Mouse (Mus musculus) heart, adult 2 months (tissue): ENCODE data around the gene Pik3cd. TPM values are rescaled to one million over a fixed set of nuclear protein-coding genes. Genes with fewer than 3 reads are reported as not detected.
A peak's percentile ranks its signal among the peaks of the same experiment; 100 is the strongest.

ENCODE experiments used
- DNase-seq, 2 experiments: peaks; one replicate each; pipeline ENCODE4 v3.0.0; 2021
- H3K27ac ChIP-seq: fragments of 200-600 bp; 2 replicates; pipeline ENCODE4 v1.8.1; 2022
- H3K27me3 ChIP-seq: fragments of 200-500 bp; 2 replicates; pipeline ENCODE4 v1.6.1; 2012; ENCODE audit warnings: mild to moderate bottlenecking, low read length, inconsistent platforms, mixed read lengths; ENCODE audit not compliant: control insufficient read depth, insufficient read depth
- H3K36me3 ChIP-seq: fragments of 200-500 bp; 2 replicates; pipeline ENCODE4 v1.6.1; 2012; ENCODE audit warnings: low read length, inconsistent platforms; ENCODE audit not compliant: control insufficient read depth, insufficient read depth
- H3K4me1 ChIP-seq: fragments of 200-500 bp; 2 replicates; pipeline ENCODE4 v1.6.1; 2011; ENCODE audit warnings: low read length; ENCODE audit not compliant: control insufficient read depth, insufficient read depth
- H3K4me3 ChIP-seq: fragments of 200-600 bp; 2 replicates; pipeline ENCODE4 v1.8.1; 2022
- H3K79me2 ChIP-seq: fragments of 200-500 bp; replicated peaks from 2 replicates; pipeline ENCODE4 v1.6.1; 2012; ENCODE audit warnings: mild to moderate bottlenecking, inconsistent platforms, low read length, moderate library complexity, mixed read lengths; ENCODE audit not compliant: control insufficient read depth, insufficient read depth
- H3K9ac ChIP-seq: fragments of 200-500 bp; 2 replicates; pipeline ENCODE4 v1.6.1; 2012; ENCODE audit warnings: low read depth, mild to moderate bottlenecking, control low read depth, inconsistent platforms, low read length, mixed read lengths
- CTCF ChIP-seq: fragments of 200-600 bp; IDR thresholded peaks from 2 replicates; pipeline ENCODE4 v1.8.1; 2022; ENCODE audit warnings: antibody characterized with exemption, mild to moderate bottlenecking, moderate library complexity
- EP300 ChIP-seq: fragments of 200-500 bp; IDR thresholded peaks from 2 replicates; pipeline ENCODE4 v1.6.1; 2011; ENCODE audit warnings: low read depth, low read length, control low read depth; ENCODE audit not compliant: insufficient read depth
- POLR2A ChIP-seq: fragments of 200-500 bp; IDR thresholded peaks from 2 replicates; pipeline ENCODE4 v1.6.1; 2011; ENCODE audit warnings: mild to moderate bottlenecking, low read depth, low read length, control low read depth; ENCODE audit not compliant: insufficient read depth
- WGBS: fragments of 180-500 bp; shearing (Covaris S2); methylation state at CpG from one replicate; pipeline ENCODE4 v1.1.7; 2018; 5-methylcytosine and 5-hydroxymethylcytosine counted together
- intact Hi-C: fragments of 180-260 bp; cut with DNase I; formaldehyde crosslinking; loops from one replicate; pipeline ENCODE4 v1.15.1; 2025
- polyA plus RNA-seq: library from polyadenylated mRNA; depleted of rRNA; stranded (reverse); fragments of >200 nt; gene quantifications from 2 replicates; pipeline ENCODE4 v1.2.3, GENCODE M21; 2012
- total RNA-seq, 2 experiments: library from RNA; stranded (reverse); gene quantifications; 2 replicates each; pipeline ENCODE4 v1.2.3; 2021

Pik3cd gene
- total and polyA plus RNA-seq, 3 experiments, result 3.4 to 4.7 (median 4.2) TPM

GRCm38 (mm10) chr4:149723021-149723390 lies 20.6 kb upstream of the Pik3cd start:
- WGBS, result 79% methylated on average over 12 of the region's 12 CpGs
- no peak for DNase-seq
- Histone ChIP-seq H3K4me1 (no peaks in the 10 kb centered on the region), H3K79me2 (no peaks in the 10 kb centered on the region), H3K4me3 (no peak overlapping the region), H3K27ac (no peak overlapping the region), H3K27me3 (no peaks in the 10 kb centered on the region), H3K9ac (no peak overlapping the region), H3K36me3 (no peaks in the 10 kb centered on the region)
- intact Hi-C loops, result no loop called here
- no peak for TF ChIP-seq POLR2A
- no peak for TF ChIP-seq EP300
- no peak for TF ChIP-seq CTCF

DNA sequence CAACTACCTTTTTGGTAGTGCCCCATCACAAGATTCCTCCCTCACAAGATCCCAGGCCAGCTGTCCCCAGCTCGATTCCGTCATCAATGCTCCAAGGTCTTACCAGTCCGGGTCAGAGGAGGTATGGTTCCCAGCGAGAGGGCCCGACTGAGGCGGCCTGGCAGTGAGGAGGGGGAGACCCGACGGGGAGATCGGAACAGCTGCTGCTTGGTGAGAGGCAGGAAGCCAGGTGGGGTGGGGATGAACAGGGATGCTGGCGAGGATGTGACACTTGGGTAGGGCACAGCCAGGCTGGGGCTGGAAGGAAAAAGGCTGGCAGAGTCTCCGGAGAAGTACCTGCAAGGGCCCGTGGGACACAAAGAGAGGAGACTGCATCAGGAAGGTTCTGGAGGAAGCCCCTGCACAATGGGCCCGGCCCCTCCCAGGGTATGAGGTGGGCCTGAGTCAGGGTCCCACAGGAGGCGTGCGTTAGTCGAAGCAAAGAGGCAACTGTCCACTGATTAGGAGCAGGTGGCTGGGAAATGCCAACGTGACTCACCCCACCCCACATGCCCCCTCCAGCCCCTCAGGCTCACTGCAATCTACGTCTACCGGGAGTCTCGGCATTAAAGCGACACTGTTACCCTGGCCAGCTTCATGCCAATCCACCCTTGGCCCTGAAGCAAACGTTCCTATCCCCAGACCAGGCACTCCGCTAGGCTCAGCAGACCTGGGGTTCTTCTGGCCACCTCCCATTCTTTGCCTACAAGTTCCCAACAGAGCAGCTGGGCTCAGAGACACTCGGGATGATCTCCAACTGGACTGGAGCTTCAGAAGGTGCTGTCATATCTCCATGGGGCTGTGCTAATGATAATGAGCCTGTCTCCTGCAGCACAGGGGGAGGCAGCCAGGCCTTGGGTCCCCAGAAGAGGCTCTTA lies 20.0 kb upstream of the Pik3cd start:
- Histone ChIP-seq H3K4me3 (no peak overlapping the region), H3K4me1 (no peaks in the 10 kb centered on the region), H3K27ac (no peak overlapping the region), H3K27me3 (no peaks in the 10 kb centered on the region), H3K79me2 (no peaks in the 10 kb centered on the region), H3K36me3 (no peaks in the 10 kb centered on the region), H3K9ac (no peak overlapping the region)
- 86% methylated on average over 24 of the region's 24 CpGs for WGBS
- intact Hi-C loops, result no loop called here
- no peak for DNase-seq
- TF ChIP-seq CTCF (no peak), POLR2A (no peak), EP300 (no peak)

- no peak for DNase-seq
- H3K27ac ChIP-seq, result no peak overlapping the region
- H3K4me1 ChIP-seq, result no peaks in the 10 kb centered on the region
- no peaks in the 10 kb centered on the region for H3K79me2 ChIP-seq
- H3K36me3 ChIP-seq, result no peaks in the 10 kb centered on the region
- TF ChIP-seq CTCF, result no peak
- no peak for TF ChIP-seq POLR2A
- no peak for TF ChIP-seq EP300
- H3K9ac ChIP-seq, result no peak overlapping the region
- intact Hi-C loops, result no loop called here
- 70% methylated on average over 8 of the region's 8 CpGs for WGBS
- H3K27me3 ChIP-seq, result no peaks in the 10 kb centered on the region
- no peak overlapping the region for H3K4me3 ChIP-seq
These were observed 18.8 kb upstream of the Pik3cd start for GRCm38 (mm10) chr4:149721163-149721562.

DNA sequence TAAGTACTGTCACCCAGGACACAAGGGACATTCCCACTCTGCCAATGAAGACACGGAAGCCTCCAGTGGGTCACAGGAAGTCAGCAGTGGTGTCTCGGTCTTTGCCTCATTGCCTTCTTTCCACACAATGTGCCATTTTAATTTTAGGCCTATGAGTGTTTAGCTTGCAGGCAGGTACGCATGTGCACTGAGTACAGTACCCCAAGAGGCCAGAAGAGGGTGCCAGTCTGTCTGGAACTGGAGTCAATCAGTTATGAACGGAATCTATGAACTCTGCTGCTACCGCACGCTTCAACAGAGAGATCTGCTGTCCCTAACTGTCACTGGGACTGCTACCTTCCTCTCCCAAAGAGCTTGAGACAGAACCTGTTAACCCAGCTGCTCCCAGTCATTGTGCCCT lies 17.3 kb upstream of the Pik3cd start:
- intact Hi-C loops, result no loop called here
- no peaks in the 10 kb centered on the region for H3K4me1 ChIP-seq
- TF ChIP-seq POLR2A (no peak), CTCF (peak; percentile 69), EP300 (no peak)
- H3K9ac ChIP-seq, result no peak overlapping the region
- 57% methylated on average over 6 of the region's 6 CpGs for WGBS
- H3K36me3 ChIP-seq, result no peaks in the 10 kb centered on the region
- no peak for DNase-seq
- H3K4me3 ChIP-seq, result no peak overlapping the region
- no peak overlapping the region for H3K27ac ChIP-seq
- H3K27me3 ChIP-seq, result no peaks in the 10 kb centered on the region
- no peaks in the 10 kb centered on the region for H3K79me2 ChIP-seq

DNA sequence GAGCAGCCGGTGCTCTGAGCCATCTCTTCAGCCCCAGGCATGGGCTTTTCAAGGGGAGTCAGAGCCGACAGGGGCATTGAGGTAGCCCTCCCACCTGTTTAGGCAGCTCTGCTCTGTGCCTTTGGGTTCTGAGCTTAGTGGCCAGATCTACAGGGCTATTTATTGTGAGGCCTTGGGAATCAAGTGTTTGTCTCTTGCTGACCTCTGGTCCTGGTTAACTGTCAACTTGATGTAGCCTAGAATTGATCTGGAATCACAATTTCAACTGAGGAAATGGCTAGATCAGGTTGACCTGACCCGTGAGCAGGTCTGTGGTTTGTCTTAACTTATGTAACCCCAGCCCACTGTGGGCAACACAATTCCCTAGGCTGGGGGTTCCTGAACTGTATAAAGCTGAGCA lies 12.2 kb upstream of the Pik3cd start:
- intact Hi-C loops, result no loop called here

DNA sequence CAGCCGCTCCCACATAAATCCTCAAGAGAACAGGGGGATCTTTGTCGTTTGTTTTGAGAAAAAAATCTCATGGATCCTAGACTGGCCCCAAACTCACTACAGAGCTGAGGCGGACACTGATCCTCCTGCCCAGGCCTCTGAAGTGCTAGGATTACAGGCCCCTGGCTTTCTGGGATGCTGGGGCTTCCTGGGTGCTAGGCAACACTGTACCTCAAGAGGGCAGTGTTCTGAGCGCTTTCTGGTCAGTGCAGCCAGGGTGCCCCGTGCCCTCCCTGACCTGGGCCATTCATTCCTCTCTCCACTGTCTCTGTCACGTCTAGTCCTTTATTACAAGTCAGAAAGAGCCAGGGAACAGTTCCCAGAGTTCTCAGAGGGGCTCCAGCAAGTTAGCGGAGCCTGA lies 9.6 kb upstream of the Pik3cd start:
- Histone ChIP-seq H3K27me3 (no peaks in the 10 kb centered on the region), H3K27ac (no peak overlapping the region), H3K36me3 (no peaks in the 10 kb centered on the region), H3K9ac (no peak overlapping the region), H3K4me3 (no peak overlapping the region), H3K79me2 (no peaks in the 10 kb centered on the region), H3K4me1 (0 out of 2 replicates have a peak, but pooled peaks cover 2% of the 10 kb centered on the region)
- peak in 1 of 2 experiments; percentile 57 for DNase-seq
- no peak for TF ChIP-seq EP300
- TF ChIP-seq CTCF, result peak; percentile 88
- 33% methylated on average over 7 of the region's 7 CpGs for WGBS
- intact Hi-C loops, result no loop called here

More for the DNA sequence above, 12.2 kb upstream of the Pik3cd start:
- Histone ChIP-seq H3K4me1 (0 out of 2 replicates have a peak, but pooled peaks cover 2% of the 10 kb centered on the region), H3K27ac (no peak overlapping the region), H3K36me3 (no peaks in the 10 kb centered on the region), H3K9ac (no peak overlapping the region), H3K79me2 (no peaks in the 10 kb centered on the region), H3K27me3 (no peaks in the 10 kb centered on the region), H3K4me3 (no peak overlapping the region)
- 79% methylated on average over 3 of the region's 3 CpGs for WGBS
- TF ChIP-seq EP300, result no peak
- TF ChIP-seq POLR2A, result no peak
- TF ChIP-seq CTCF, result no peak
- no peak for DNase-seq
